Mouse (Mus musculus) T-cell, adult 2 months (primary cell): ENCODE results near the gene Rgs18.

Source experiments
- DNase-seq: peaks from one replicate; pipeline ENCODE4 v3.0.0; 2022; ENCODE audit warnings: low spot score

The Rgs18 gene

GRCm38 (mm10) chr1:144775331-144775730 lies at the start of gene Rgs18:
Gene Rgs18 (minus strand): TSS chr1:144775435.
- peak; percentile 9 for DNase-seq

- no peak for DNase-seq
Observed at GRCm38 (mm10) chr1:144774394-144774793, 841 bp downstream of the Rgs18 start.

- DNase-seq: no peak
Observed at GRCm38 (mm10) chr1:144766218-144766617, 9.0 kb downstream of the Rgs18 start.

GRCm38 (mm10) chr1:144760792-144761191 lies 14.4 kb downstream of the Rgs18 start:
- DNase-seq: no peak

- no peak for DNase-seq
Observed at GRCm38 (mm10) chr1:144750763-144751162, 24.5 kb downstream of the Rgs18 start.

GRCm38 (mm10) chr1:144746182-144746581 lies 29.1 kb downstream of the Rgs18 start:
- no peak for DNase-seq

GRCm38 (mm10) chr1:144737739-144738138 lies 37.5 kb downstream of the Rgs18 start:
- DNase-seq: no peak

- no peak for DNase-seq
Observed at GRCm38 (mm10) chr1:144720736-144721135, 54.5 kb downstream of the Rgs18 start.

- DNase-seq: no peak
Observed at GRCm38 (mm10) chr1:144704373-144704772, 70.9 kb downstream of the Rgs18 start.
